Mouse (Mus musculus): ENCODE measurements around the gene Eif1ad. TPM values are rescaled to one million over a fixed set of nuclear protein-coding genes. Genes with fewer than 3 reads are reported as not detected.
"Not testable (repeated sequence)": the region's sequence is repeated elsewhere in the genome, so short reads cannot be mapped to it uniquely, and the experiment has no call there.

The Eif1ad gene
- polyA plus RNA-seq, 1 experiment from 2014 or later, result 54.9 TPM

DNA sequence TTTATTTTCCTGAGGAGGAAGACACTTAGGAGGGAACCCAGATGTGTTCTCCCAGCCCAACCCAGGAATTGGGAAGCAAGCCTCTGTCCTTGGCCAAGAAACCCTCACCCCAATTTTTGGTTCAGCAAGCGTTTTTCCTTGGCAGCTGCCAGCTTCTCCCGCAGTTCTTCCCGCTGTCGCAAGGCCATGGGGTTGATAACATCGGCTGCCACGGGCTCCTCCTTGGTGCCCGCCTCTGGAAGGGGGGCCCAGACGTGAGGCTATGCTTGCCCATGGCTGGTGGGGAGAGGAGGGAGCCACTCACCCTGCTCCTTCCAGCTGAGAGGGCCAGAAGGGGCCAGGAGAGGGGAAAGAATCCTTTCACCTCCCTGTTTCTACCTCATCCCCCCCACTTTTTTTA, 18.2 kb downstream of the Eif1ad start:
- H3K9ac ChIP-seq, result no peak overlapping the region
- 93% methylated on average over 8 of the region's 8 CpGs for WGBS
- H3K27ac ChIP-seq, result no peak overlapping the region
- peaks cover 71% of the 10 kb centered on the region for H3K36me3 ChIP-seq
- no peaks in the 10 kb centered on the region for H3K27me3 ChIP-seq
- no peak overlapping the region for H3K4me3 ChIP-seq
- no peak overlapping the region for H3K4me2 ChIP-seq (replicated peaks)
- peaks cover 23% of the 10 kb centered on the region for H3K4me1 ChIP-seq
- no peak for ATAC-seq (ENCODE audit: low FRiP score, low read depth)
- H3K9me3 ChIP-seq, result no peaks in the 10 kb centered on the region

GRCm38 (mm10) chr19:5388011-5388441, 21.5 kb downstream of the Eif1ad start:
- Histone ChIP-seq H3K36me3 (peaks cover 38% of the 10 kb centered on the region), H3K4me1 (peaks cover 40% of the 10 kb centered on the region), H3K9ac (peak overlapping the region; percentile 94), H3K9me3 (no peaks in the 10 kb centered on the region), H3K27me3 (no peaks in the 10 kb centered on the region), H3K4me2 (replicated peaks) (peak overlapping the region; percentile 95), H3K27ac (peak overlapping the region; percentile 88), H3K4me3 (peak overlapping the region; percentile 100)
- WGBS, result under 1% methylated on average over 42 of the region's 43 CpGs
- ATAC-seq (ENCODE audit: low FRiP score, low read depth), result peak; percentile 50; the same call in 1 of the 2 replicates

- Histone ChIP-seq H3K4me1 (peaks cover 40% of the 10 kb centered on the region), H3K9me3 (no peaks in the 10 kb centered on the region), H3K9ac (peak within 1 kb of the TSS; percentile 94), H3K4me3 (peak within 1 kb of the TSS; percentile 100), H3K4me2 (replicated peaks) (peak within 1 kb of the TSS; percentile 95), H3K36me3 (peaks cover 31% of the 10 kb centered on the region), H3K27me3 (peaks cover under 1% of the 10 kb centered on the region; the same call in 1 of the 2 replicates), H3K27ac (peak within 1 kb of the TSS; percentile 88)
- peak; percentile 95 for ATAC-seq (ENCODE audit: low FRiP score, low read depth)
- WGBS, result 2% methylated on average over 43 of the region's 43 CpGs
Observed at GRCm38 (mm10) chr19:5388588-5389242, 22.2 kb downstream of the Eif1ad start, which contains the start of gene Sart1. Sart1 (minus strand) TSS chr19:5388703.

- 11% methylated on average over 12 of the region's 12 CpGs for WGBS
- Histone ChIP-seq H3K27ac (peak overlapping the region; percentile 56; the same call in 1 of the 2 replicates), H3K36me3 (peaks cover 22% of the 10 kb centered on the region), H3K9ac (peak overlapping the region; percentile 82), H3K4me3 (peak overlapping the region; percentile 100), H3K4me1 (peaks cover 40% of the 10 kb centered on the region), H3K27me3 (peaks cover 7% of the 10 kb centered on the region; the same call in 1 of the 2 replicates), H3K4me2 (replicated peaks) (peak overlapping the region; percentile 95), H3K9me3 (no peaks in the 10 kb centered on the region)
- ATAC-seq (ENCODE audit: low FRiP score, low read depth), result no peak
Observed at GRCm38 (mm10) chr19:5389647-5390046, 23.1 kb downstream of the Eif1ad start.

DNA sequence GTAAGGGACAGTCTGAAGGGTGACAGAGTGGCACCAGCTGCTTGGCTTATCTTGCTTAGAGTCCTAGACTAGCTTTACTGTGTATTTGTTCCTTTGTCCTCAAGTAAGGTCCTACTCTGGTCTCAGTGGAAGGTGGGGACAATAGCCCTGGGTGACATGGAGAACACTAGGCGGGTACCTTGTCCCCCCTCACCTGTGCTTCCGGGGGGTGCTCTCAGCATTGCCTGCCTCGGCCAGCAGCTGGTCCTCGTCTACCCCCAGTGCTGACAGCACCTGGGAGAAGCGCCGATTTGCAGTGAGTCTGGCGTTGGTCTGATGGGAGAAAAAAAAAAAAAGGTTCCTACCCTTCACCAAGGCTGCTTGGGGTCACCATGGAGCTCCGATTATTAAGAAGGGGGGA, 23.9 kb downstream of the Eif1ad start:
- Histone ChIP-seq H3K4me1 (peaks cover 40% of the 10 kb centered on the region), H3K4me3 (peak overlapping the region; percentile 100), H3K36me3 (peaks cover 14% of the 10 kb centered on the region), H3K27ac (0 out of 2 replicates have a peak overlapping the region, but pooled peaks have one; percentile 56), H3K27me3 (peaks cover 7% of the 10 kb centered on the region; the same call in 1 of the 2 replicates), H3K9me3 (no peaks in the 10 kb centered on the region), H3K9ac (peak overlapping the region; percentile 82), H3K4me2 (replicated peaks) (peak overlapping the region; percentile 95)
- WGBS, result 78% methylated on average over 8 of the region's 8 CpGs
- no peak for ATAC-seq (ENCODE audit: low FRiP score, low read depth)

DNA sequence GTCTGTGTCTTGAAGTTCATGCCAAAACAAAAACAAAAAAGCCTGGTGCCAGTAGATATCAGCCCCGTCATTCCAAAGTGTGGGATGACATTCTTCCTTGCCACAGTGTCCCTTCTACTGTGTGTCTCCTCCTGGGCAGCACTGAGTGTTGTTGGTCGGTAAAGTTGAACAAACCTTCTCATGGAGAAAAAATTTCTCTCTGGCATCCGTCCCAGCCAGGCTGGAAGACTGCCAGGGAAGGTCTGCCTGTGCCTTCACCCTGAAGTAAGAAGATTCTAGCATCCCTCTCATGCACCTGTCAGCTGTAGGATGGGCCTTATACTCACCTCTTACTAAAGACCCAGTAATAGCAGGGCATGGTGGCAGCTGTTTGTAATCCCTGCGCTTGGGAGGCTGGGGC, 26.4 kb downstream of the Eif1ad start:
- Histone ChIP-seq H3K27me3 (peaks cover 7% of the 10 kb centered on the region; the same call in 1 of the 2 replicates), H3K4me2 (replicated peaks) (no peak overlapping the region), H3K36me3 (no peaks in the 10 kb centered on the region), H3K4me1 (peaks cover 23% of the 10 kb centered on the region), H3K9ac (0 out of 2 replicates have a peak overlapping the region, but pooled peaks have one; percentile 45), H3K9me3 (no peaks in the 10 kb centered on the region), H3K27ac (no peak overlapping the region), H3K4me3 (no peak overlapping the region)
- no peak for ATAC-seq (ENCODE audit: low FRiP score, low read depth)
- 55% methylated on average over 4 of the region's 4 CpGs for WGBS

DNA sequence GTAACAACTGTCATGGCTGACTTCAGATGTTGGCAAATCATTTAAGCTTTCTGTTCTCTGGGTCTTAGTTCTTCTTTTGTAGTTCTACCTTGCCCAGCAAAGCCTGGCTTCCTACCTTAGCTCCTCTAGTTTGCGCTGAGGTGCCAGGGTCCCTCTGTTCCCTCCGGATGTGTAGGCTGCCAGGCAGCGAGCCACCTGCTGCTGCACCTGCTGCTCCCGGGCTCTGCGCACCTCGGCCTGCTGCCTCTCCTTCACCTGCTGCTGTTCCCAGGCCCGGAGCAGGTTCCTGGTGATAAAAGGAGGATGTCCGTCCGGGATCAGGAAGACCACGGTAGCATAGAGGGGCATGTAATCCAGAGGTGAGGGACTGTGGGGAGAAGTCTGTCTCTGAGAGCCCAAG, 27.6 kb downstream of the Eif1ad start:
- ATAC-seq (ENCODE audit: low FRiP score, low read depth), result no peak
- H3K4me1 ChIP-seq, result peaks cover 23% of the 10 kb centered on the region
- no peaks in the 10 kb centered on the region for H3K9me3 ChIP-seq
- H3K4me2 ChIP-seq (replicated peaks), result no peak overlapping the region
- WGBS, result 34% methylated on average over 10 of the region's 10 CpGs
- H3K27me3 ChIP-seq, result peaks cover 7% of the 10 kb centered on the region; the same call in 1 of the 2 replicates
- no peak overlapping the region for H3K4me3 ChIP-seq
- no peak overlapping the region for H3K27ac ChIP-seq
- H3K9ac ChIP-seq, result peak overlapping the region; percentile 25; the same call in 1 of the 2 replicates
- no peaks in the 10 kb centered on the region for H3K36me3 ChIP-seq

DNA sequence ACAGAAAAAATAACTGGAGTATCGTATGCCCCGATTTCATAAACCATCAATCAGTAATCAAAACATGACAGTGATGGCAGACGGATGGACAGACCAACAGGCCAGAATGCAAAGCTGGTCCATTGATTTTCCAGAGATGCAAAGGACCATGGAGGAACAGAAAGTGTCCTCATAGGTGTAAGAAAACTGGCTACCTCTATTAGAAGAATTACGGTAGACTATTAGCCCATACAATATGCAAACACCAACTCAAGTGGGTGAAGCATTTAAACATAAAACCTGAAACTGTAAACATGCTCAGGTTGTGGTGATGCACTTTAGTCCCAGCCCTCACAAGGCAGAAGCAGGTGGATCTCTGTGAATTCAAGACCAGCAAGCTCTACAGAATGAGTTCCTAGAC, 28.8 kb downstream of the Eif1ad start:
- Histone ChIP-seq H3K27ac (no peak overlapping the region), H3K36me3 (no peaks in the 10 kb centered on the region), H3K9ac (no peak overlapping the region), H3K27me3 (peaks cover 7% of the 10 kb centered on the region; the same call in 1 of the 2 replicates), H3K4me1 (peaks cover 11% of the 10 kb centered on the region), H3K4me3 (no peak overlapping the region), H3K9me3 (no peaks in the 10 kb centered on the region), H3K4me2 (replicated peaks) (no peak overlapping the region)
- WGBS, result 69% methylated on average over 4 of the region's 4 CpGs
- ATAC-seq (ENCODE audit: low FRiP score, low read depth), result no peak

DNA sequence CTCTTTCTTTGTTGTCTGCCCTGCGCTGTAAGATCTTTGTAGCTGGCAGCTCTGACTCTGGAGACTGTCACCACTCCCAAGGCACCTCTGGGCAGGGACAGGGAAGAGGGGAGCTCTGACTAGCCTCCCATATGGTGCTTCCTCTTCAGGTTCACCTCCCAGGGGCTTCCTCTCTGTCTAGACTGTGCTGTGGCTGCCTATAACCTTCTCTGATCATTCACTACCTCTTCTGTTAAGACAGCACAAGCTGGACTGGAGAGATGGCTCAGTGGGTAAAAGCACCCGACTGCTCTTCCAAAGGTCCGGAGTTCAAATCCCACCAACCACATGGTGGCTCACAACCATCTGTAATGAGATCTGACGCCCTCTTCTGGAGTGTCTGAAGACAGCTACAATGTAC, 34.5 kb downstream of the Eif1ad start:
- not testable (repeated sequence) for H3K27me3 ChIP-seq; H3K4me1 ChIP-seq; H3K4me3 ChIP-seq; H3K36me3 ChIP-seq; ATAC-seq (ENCODE audit: low FRiP score, low read depth); H3K4me2 ChIP-seq (replicated peaks); H3K9me3 ChIP-seq; H3K27ac ChIP-seq
- H3K9ac ChIP-seq, result 0 out of 2 replicates have a peak overlapping the region, but pooled peaks have one; percentile 25
- 74% methylated on average over 4 of the region's 4 CpGs for WGBS

GRCm38 (mm10) chr19:5402293-5402692, 35.8 kb downstream of the Eif1ad start, which contains the start of gene Tsga10ip:
Tsga10ip (minus strand) TSS chr19:5402526.
- WGBS, result 75% methylated on average over 8 of the region's 8 CpGs
- ATAC-seq (ENCODE audit: low FRiP score, low read depth), result no peak

DNA sequence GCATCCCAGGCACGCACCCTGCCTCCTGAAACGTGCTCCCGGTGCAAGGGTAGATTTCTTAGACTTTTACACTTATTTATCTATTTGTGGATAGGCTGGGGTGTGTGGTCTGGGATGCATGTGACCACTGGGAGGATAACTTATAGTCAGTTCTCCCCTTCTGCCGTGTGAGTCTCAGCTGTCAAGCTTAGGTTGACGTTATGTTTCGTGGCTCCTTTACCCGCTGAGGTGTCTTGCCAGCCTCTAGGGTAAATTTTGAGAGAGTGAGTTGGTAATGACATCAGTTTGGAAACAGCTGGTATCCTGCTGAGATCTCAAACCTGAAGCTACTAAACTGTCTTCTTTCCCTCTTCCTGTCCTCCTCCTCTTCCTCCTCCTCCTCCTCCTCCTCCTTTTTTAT, 39.4 kb downstream of the Eif1ad start:
- 20% methylated on average over 7 of the region's 7 CpGs for WGBS
- Histone ChIP-seq H3K27ac (peak overlapping the region; percentile 52; the same call in 1 of the 2 replicates), H3K4me3 (peak overlapping the region; percentile 42), H3K9me3 (no peaks in the 10 kb centered on the region), H3K36me3 (peaks cover 4% of the 10 kb centered on the region; the same call in 1 of the 2 replicates), H3K4me1 (peaks cover 22% of the 10 kb centered on the region), H3K27me3 (no peaks in the 10 kb centered on the region), H3K4me2 (replicated peaks) (peak overlapping the region; percentile 65), H3K9ac (peak overlapping the region; percentile 67)
- no peak for ATAC-seq (ENCODE audit: low FRiP score, low read depth)

More at GRCm38 (mm10) chr19:5402293-5402692, 35.8 kb downstream of the Eif1ad start, which contains the start of gene Tsga10ip:
- Histone ChIP-seq H3K9me3 (no peaks in the 10 kb centered on the region), H3K4me3 (no peak within 1 kb of the TSS), H3K27ac (no peak within 1 kb of the TSS), H3K27me3 (no peaks in the 10 kb centered on the region), H3K36me3 (no peaks in the 10 kb centered on the region), H3K9ac (no peak within 1 kb of the TSS), H3K4me1 (peaks cover 4% of the 10 kb centered on the region; the same call in 1 of the 2 replicates), H3K4me2 (replicated peaks) (no peak within 1 kb of the TSS)

GRCm38 (mm10) chr19:5406531-5407126, 40.1 kb downstream of the Eif1ad start:
- 11% methylated on average over 25 of the region's 25 CpGs for WGBS
- Histone ChIP-seq H3K4me3 (peak overlapping the region; percentile 54), H3K9ac (peak overlapping the region; percentile 67), H3K27ac (peak overlapping the region; percentile 85), H3K4me2 (replicated peaks) (peak overlapping the region; percentile 68), H3K4me1 (peaks cover 22% of the 10 kb centered on the region)
- ATAC-seq (ENCODE audit: low FRiP score, low read depth), result peak; percentile 81
- not testable (repeated sequence) for H3K9me3 ChIP-seq, H3K36me3 ChIP-seq, H3K27me3 ChIP-seq

Data from limb, embryonic 13.5 days (tissue).